Mouse (Mus musculus) forebrain, embryonic 15.5 days (tissue): ENCODE results near the gene Tmc2. TPM values are rescaled to one million over a fixed set of nuclear protein-coding genes. Genes with fewer than 3 reads are reported as not detected.

Source experiments
- ATAC-seq: fragments of 200-750 bp; cut with Nextera tagmentation; replicated peaks from 2 replicates; pipeline ENCODE4 v1.8.0; 2017; ENCODE audit warnings: mild to moderate bottlenecking, moderate TSS enrichment, moderate library complexity
- H3K27ac ChIP-seq: fragments of 300-500 bp; sonication (generic); replicated peaks from 2 replicates; pipeline ENCODE4 v1.5.1; 2015; ENCODE audit warnings: mild to moderate bottlenecking, inconsistent platforms
- H3K27me3 ChIP-seq: fragments of 300-500 bp; sonication (generic); 2 replicates; pipeline ENCODE4 v1.6.1; 2015; ENCODE audit warnings: inconsistent platforms
- H3K36me3 ChIP-seq: fragments of 300-500 bp; sonication (generic); 2 replicates; pipeline ENCODE4 v1.6.1; 2015; ENCODE audit warnings: mild to moderate bottlenecking, inconsistent platforms
- H3K4me1 ChIP-seq: fragments of 300-500 bp; sonication (generic); 2 replicates; pipeline ENCODE4 v1.6.1; 2015; ENCODE audit warnings: inconsistent platforms
- H3K4me2 ChIP-seq: fragments of 300-500 bp; sonication (generic); replicated peaks from 2 replicates; pipeline ENCODE4 v1.6.1; 2015; ENCODE audit warnings: mild to moderate bottlenecking, inconsistent platforms
- H3K4me3 ChIP-seq: fragments of 300-500 bp; sonication (generic); 2 replicates; pipeline ENCODE4 v1.5.1; 2015; ENCODE audit warnings: mild to moderate bottlenecking, inconsistent platforms
- H3K9ac ChIP-seq: fragments of 300-500 bp; sonication (generic); replicated peaks from 2 replicates; pipeline ENCODE4 v1.6.1; 2015; ENCODE audit warnings: mild to moderate bottlenecking, inconsistent platforms
- H3K9me3 ChIP-seq: fragments of 300-500 bp; sonication (generic); 2 replicates; pipeline ENCODE4 v1.6.1; 2016; ENCODE audit warnings: inconsistent platforms
- WGBS: fragments of 180-500 bp; shearing (Covaris S2); methylation state at CpG from one replicate; pipeline ENCODE4 v1.1.7; 2015; ENCODE audit warnings: mixed read lengths; 5-methylcytosine and 5-hydroxymethylcytosine counted together
- polyA plus RNA-seq: library from polyadenylated mRNA; unstranded; fragments of >200 nt; fragmentation: Nextera tagmentation; extraction: Ambion mirVana; gene quantifications from 2 replicates; pipeline ENCODE4 v1.2.1, GENCODE M21; 2015

Tmc2 gene
- polyA plus RNA-seq, 1 experiment from 2014 or later = not detected

DNA sequence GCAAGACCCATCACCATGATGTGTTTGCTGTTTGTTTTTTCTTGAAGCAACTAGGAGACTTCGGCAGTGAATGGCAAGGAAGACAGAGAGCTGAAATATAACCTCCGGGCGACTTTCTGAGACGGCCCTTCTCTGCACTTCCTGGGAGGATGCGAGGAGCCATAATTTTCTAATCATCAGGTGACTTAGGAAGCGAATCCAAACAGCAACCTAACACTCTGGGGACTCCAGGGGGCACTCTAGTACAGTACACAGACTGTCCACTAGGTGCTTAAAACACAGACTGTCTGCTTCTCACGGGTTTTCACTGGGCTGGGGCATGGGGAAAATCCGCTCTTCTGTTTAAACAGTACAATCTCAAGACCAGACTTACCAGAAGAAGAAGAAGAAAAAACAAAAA is 96.4 kb downstream of the Tmc2 start:
- Histone ChIP-seq H3K36me3 (no peaks in the 10 kb centered on the region), H3K9ac (no peak overlapping the region), H3K9me3 (no peaks in the 10 kb centered on the region), H3K4me1 (peaks cover 25% of the 10 kb centered on the region), H3K27ac (no peak overlapping the region), H3K27me3 (no peaks in the 10 kb centered on the region), H3K4me3 (no peak overlapping the region), H3K4me2 (0 out of 2 replicates have a peak overlapping the region, but pooled peaks have one; percentile 10)
- 0 out of 2 replicates have a peak, but pooled peaks have one; percentile 27 for ATAC-seq
- WGBS = 15% methylated on average over 8 of the region's 8 CpGs

DNA sequence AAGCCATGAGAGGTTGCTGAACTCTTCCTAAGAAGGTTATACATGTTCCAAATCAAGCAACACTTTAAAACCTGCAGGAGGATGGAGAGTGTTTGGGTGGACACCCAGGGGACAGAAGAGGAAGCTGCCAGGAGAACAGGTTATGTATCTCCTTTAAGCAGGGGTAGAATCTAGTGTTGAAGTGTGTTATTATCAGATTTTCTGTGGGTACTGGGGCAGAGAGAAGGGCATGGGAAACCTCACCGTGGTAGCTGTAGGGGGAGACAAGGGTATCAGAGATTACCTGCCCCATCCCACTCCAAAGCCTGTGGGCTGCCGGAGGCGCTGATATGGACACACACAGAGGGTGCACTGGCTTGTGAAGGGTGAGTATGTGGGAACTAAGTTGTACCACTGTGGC is 98.0 kb downstream of the Tmc2 start:
- Histone ChIP-seq H3K4me3 (no peak overlapping the region), H3K9ac (no peak overlapping the region), H3K4me1 (peaks cover 35% of the 10 kb centered on the region), H3K27ac (no peak overlapping the region), H3K4me2 (no peak overlapping the region), H3K9me3 (no peaks in the 10 kb centered on the region), H3K27me3 (no peaks in the 10 kb centered on the region), H3K36me3 (no peaks in the 10 kb centered on the region)
- ATAC-seq = no peak
- WGBS = 63% methylated on average over 3 of the region's 3 CpGs

DNA sequence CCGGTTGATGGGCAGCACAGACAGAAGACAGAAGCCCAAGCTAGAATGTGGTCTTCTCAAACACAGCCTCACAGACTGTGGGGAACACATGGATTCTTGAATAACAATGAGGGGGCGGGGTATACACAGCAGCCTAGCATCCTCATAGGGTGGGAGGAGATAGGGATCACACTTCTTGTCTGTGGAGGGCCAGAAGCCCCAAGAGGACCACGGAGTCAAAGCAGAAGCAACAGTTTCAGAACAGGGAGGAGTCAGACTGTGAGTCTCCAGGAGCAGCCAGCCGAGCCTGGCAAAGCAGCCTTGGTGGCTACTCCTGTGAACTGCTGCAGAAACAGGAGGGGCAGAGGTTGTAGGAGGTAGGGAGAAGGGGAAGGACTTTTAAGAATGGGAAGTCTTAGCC is 98.5 kb downstream of the Tmc2 start:
- Histone ChIP-seq H3K4me1 (peaks cover 35% of the 10 kb centered on the region), H3K27me3 (no peaks in the 10 kb centered on the region), H3K36me3 (no peaks in the 10 kb centered on the region), H3K9ac (no peak overlapping the region), H3K9me3 (no peaks in the 10 kb centered on the region), H3K4me2 (no peak overlapping the region), H3K27ac (no peak overlapping the region), H3K4me3 (no peak overlapping the region; the same call in 1 of the 2 replicates)
- WGBS = 8% methylated on average over 4 of the region's 4 CpGs
- ATAC-seq = no peak; the same call in 1 of the 2 replicates

DNA sequence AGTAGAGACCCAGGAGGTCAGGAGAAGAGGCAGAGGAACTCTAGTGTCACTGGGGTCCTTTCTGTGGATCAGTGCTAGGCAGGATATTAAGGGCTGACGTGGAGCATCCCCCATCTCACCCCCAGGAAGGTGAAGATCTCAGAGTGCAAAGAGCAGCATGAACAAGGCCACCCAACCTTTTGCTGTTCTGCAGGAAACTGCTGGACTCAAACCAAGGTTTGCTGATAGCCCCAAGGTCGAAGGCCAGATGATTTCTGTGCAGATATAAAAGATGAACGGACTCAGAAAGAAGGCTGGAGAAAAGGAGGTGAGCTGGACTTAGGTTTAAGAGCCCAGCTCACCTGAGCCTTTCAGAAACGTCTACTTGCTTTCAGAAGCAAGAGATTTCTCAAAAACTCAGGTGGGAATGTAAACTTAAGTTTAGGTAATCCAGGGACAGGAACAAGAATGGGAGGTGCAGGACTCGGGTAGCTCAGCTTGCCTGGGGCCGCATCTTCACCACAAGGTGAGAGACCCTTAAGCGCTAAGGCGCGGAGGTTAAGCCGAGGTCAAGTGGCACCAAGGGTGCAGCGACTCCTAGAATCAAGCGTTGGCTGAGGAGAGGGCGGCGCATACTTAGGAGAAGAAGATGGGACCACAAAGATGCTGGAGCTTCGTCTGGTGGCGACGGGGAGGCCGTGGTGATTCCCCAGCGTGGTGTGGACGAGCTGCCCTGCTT is 99.4 kb downstream of the Tmc2 start:
- ATAC-seq = no peak
- no peaks in the 10 kb centered on the region for H3K36me3 ChIP-seq
- H3K4me2 ChIP-seq = peak overlapping the region; percentile 84
- no peaks in the 10 kb centered on the region for H3K9me3 ChIP-seq
- no peaks in the 10 kb centered on the region for H3K27me3 ChIP-seq
- peaks cover 35% of the 10 kb centered on the region for H3K4me1 ChIP-seq
- peak overlapping the region; percentile 78 for H3K4me3 ChIP-seq
- peak overlapping the region; percentile 75 for H3K9ac ChIP-seq
- peak overlapping the region; percentile 71 for H3K27ac ChIP-seq
- 9% methylated on average over 20 of the region's 20 CpGs for WGBS

DNA sequence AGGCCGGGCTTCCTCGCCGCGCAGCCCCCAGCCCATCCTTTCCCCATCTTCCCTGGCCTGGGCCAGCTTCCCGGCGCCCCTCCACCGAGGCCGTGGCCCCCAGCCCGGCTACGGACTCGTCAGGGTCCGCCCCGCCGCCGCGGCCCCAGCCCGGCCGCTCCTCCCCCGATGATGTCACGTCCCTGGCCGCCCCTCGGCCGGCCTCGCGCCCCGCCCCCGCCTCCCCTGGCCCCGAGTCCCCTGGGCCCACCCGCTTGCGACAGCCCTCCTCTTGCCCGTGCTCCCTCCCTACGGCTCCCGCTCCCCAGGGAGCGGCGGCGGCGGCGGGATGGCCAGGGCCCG is 99.9 kb downstream of the Tmc2 start, which contains the start of gene Ebf4:
Ebf4 (plus strand) TSS at position 234 of the 342 bp plus-strand sequence.
- H3K4me2 ChIP-seq = peak within 1 kb of the TSS; percentile 84
- no peaks in the 10 kb centered on the region for H3K36me3 ChIP-seq
- H3K27me3 ChIP-seq = no peaks in the 10 kb centered on the region
- ATAC-seq = peak; percentile 71
- peak within 1 kb of the TSS; percentile 71 for H3K27ac ChIP-seq
- H3K9me3 ChIP-seq = no peaks in the 10 kb centered on the region
- H3K4me1 ChIP-seq = peaks cover 35% of the 10 kb centered on the region
- H3K4me3 ChIP-seq = peak within 1 kb of the TSS; percentile 78
- under 1% methylated on average over 27 of the region's 39 CpGs for WGBS
- H3K9ac ChIP-seq = peak within 1 kb of the TSS; percentile 75

DNA sequence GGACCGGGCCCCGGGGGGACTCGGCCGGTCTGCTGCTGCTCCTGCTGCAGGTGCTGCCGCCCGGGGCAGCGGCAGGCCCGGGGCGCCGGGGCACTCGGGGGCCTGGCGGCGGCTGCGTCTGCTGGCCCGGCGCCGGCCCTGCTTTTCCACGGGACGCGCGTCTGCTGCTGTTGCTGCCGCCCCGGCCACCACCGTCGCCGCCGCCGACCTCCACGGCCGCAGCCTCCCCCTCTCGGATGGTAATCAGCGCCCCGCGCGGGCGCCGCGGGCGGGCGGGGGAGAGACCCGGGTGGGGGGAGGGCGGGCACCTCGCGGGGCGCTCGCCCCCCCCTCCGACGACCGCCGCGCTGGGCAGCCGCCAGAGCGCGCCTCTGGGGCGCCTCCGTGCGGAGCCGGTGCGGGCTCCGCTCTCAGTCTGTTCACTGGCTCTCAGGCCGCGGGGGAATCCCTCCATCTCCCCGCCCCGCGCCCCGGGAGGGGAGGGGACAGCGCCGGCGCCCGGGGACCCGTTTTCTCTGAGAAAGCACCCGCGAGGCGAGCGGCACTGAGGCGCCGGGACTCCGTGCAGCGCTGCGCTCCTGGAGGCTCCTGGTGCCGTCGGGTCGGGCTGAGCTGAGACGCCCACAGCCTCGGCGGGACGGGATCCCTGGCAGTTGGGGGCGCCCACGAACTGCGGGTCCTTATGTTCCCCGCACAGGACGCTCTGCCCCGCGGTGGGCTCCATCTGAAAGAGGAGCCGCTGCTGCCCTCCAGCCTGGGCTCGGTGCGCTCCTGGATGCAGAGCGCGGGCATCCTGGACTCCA is 100.5 kb downstream of the Tmc2 start:
- Histone ChIP-seq H3K4me1 (peaks cover 35% of the 10 kb centered on the region), H3K27me3 (no peaks in the 10 kb centered on the region), H3K4me3 (peak overlapping the region; percentile 78), H3K27ac (peak overlapping the region; percentile 71), H3K9ac (peak overlapping the region; percentile 75), H3K4me2 (peak overlapping the region; percentile 84), H3K9me3 (no peaks in the 10 kb centered on the region), H3K36me3 (no peaks in the 10 kb centered on the region)
- 0% methylated on average over 75 of the region's 99 CpGs for WGBS
- peak; percentile 79 for ATAC-seq

DNA sequence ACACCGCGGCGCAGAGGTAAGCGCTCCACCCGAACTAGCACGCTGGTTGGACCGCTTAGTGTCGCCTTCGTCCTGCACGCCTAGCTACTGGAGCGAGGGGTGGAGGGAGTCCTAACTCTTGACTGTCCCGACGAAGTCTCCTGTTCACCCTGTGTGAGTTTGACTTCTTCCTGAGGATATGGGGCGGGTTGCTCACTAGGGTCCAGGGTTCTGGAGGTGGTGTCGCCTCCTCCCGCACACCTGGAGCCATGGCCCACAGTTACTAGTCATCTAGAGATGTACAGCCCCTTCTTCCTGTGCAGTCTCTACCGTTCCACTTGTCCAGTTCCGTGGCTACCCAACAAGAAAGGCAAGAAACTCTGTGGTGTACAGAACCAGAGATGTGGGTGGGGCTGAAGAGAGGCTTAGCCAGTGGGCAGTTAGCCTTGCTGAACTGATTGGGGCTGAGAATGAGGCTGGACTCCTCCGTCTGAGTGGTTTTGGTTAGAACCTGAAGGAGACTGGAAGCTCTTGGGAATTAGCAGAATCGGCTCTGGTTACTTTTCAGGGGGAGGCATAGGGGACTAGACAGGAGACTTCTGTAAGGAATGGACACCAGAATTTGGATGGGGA is 101.2 kb downstream of the Tmc2 start:
- Histone ChIP-seq H3K4me2 (peak overlapping the region; percentile 84), H3K4me1 (peaks cover 34% of the 10 kb centered on the region), H3K4me3 (peak overlapping the region; percentile 78), H3K36me3 (no peaks in the 10 kb centered on the region), H3K27ac (peak overlapping the region; percentile 71), H3K9ac (peak overlapping the region; percentile 75), H3K9me3 (no peaks in the 10 kb centered on the region), H3K27me3 (no peaks in the 10 kb centered on the region)
- WGBS = 2% methylated on average over 20 of the region's 20 CpGs
- ATAC-seq = no peak

DNA sequence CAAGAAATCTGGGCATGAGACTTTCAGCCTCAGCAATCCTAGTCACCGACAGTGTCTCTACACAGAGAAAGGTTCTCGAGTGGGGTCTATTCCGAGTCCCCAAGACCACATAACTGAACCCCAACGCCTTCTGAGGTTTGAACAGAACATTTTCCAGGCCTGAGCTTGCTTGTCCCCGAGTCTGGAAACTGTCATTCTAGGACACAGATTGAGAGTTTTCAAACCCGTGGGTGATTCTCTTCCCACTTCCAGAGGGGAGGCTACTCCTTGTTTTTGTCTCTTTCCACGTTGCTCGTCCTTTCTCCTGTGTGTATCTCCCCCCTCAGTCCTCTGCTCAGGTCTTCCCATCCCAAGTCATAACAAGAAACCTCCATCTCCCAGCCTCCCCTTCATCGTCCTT is 102.6 kb downstream of the Tmc2 start:
- H3K4me2 ChIP-seq = no peak overlapping the region
- no peaks in the 10 kb centered on the region for H3K36me3 ChIP-seq
- H3K9ac ChIP-seq = no peak overlapping the region
- no peak for ATAC-seq
- H3K4me3 ChIP-seq = no peak overlapping the region
- no peaks in the 10 kb centered on the region for H3K27me3 ChIP-seq
- H3K9me3 ChIP-seq = no peaks in the 10 kb centered on the region
- 82% methylated on average over 9 of the region's 9 CpGs for WGBS
- H3K27ac ChIP-seq = no peak overlapping the region
- peaks cover 32% of the 10 kb centered on the region for H3K4me1 ChIP-seq

DNA sequence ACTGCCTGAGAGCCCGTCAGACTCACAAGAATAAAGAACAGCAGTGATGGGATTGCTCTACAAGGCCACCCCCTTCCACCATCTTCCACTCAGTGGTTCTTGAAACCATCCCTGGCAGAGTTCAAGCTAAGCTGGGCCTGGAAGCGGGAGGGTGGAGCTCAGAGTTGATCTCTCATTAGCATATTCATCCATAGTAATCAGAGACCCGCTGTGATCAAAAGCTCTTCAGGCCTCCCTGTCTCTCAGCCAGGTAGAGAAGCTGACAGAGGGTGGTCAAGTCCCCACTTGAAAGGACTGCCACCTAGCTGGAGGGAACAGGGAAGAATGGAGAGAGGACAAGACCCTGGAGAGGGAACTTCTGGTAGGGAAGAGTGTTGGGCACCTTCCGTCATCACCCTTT is 108.0 kb downstream of the Tmc2 start:
- Histone ChIP-seq H3K27ac (no peak overlapping the region), H3K9me3 (no peaks in the 10 kb centered on the region), H3K36me3 (peaks cover 13% of the 10 kb centered on the region; the same call in 1 of the 2 replicates), H3K4me1 (no peaks in the 10 kb centered on the region), H3K4me3 (no peak overlapping the region), H3K9ac (no peak overlapping the region), H3K27me3 (no peaks in the 10 kb centered on the region), H3K4me2 (no peak overlapping the region)
- no peak for ATAC-seq
- 48% methylated on average over 4 of the region's 4 CpGs for WGBS

Other genes with a start within 250 kb of the Tmc2 start
- gene Tgm3, start 182.8 kb upstream of the Tmc2 start, polyA plus RNA-seq = not detected in 2 replicates
- 0.09 and 0.26 TPM in 2 replicates for gene Tgm6, start 82.8 kb upstream of the Tmc2 start, polyA plus RNA-seq
- gene Snrpb, start 15.8 kb upstream of the Tmc2 start, polyA plus RNA-seq = 458 and 483 TPM in 2 replicates
- 239 and 271 TPM in 2 replicates for gene Nop56, start 79.2 kb downstream of the Tmc2 start, polyA plus RNA-seq
- 165 TPM in 2 replicates for gene Idh3b, start 89.4 kb downstream of the Tmc2 start, polyA plus RNA-seq
- gene Ebf4, start 100.0 kb downstream of the Tmc2 start, polyA plus RNA-seq = 3.8 and 4.0 TPM in 2 replicates
- gene Cpxm1, start 202.4 kb downstream of the Tmc2 start, polyA plus RNA-seq = 14.6 and 15.2 TPM in 2 replicates
- 0.24 and 0.25 TPM in 2 replicates for gene Gm28372, start 210.0 kb downstream of the Tmc2 start, polyA plus RNA-seq
- 0.42 and 0.45 TPM in 2 replicates for gene 1700020A23Rik, start 210.1 kb downstream of the Tmc2 start, polyA plus RNA-seq
- not detected in 2 replicates for gene Tmem239, start 211.3 kb downstream of the Tmc2 start, polyA plus RNA-seq
- gene Vps16, start 229.1 kb downstream of the Tmc2 start, polyA plus RNA-seq = 116 and 119 TPM in 2 replicates
- gene Pced1a, start 229.5 kb downstream of the Tmc2 start, polyA plus RNA-seq = 12.4 and 12.8 TPM in 2 replicates